Mouse (Mus musculus): ENCODE data around the gene Tcn2. TPM values are rescaled to one million over a fixed set of nuclear protein-coding genes. Genes with fewer than 3 reads are reported as not detected.
A peak's percentile ranks its signal among the peaks of the same experiment; 100 is the strongest.

The Tcn2 gene
- polyA plus RNA-seq (2012; ENCODE audit: insufficient read depth, insufficient read length, missing spikeins) = 107 and 117 TPM in 2 replicates

DNA sequence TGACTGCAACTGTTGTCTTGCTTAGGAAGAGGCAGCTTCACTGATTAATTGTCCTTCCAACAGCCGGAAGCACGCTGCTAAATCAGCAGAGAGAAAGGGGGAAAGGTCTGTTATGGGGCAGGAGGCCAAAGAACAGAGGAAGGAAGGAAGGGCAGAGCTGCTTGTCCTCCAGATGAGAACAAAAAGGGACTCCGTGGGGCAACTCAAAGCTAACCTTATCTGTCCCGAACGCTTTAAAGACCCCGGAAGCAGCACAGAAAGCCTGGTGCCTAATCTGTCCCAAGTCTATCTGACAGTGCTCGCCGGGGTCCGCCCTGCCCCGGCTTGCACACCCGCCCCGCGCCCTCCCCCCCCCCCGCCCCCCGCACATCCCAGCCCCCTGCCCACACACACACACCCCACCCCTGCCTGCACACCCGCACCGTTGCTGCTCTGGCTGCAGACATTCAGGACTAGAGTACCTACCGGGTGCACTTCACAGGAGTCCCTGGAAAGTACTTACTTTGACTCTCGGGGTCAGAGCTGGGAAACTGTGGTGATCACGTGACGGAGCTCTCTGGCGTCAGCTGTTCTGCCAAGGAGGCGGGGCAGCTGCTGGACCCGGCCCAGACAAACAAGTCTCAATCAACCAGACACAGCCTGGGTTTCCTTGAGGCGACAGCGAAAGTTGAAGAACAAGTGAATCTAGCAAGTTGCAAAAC is at the start of gene Tcn2:
TSS of gene Tcn2 (minus strand) at position 649 of the 701 bp plus-strand sequence.
- H3K27ac ChIP-seq (ENCODE audit: insufficient read depth, low read depth, low read length) = peak within 1 kb of the TSS; percentile 33; the same call in 1 of the 2 replicates
- H3K4me1 ChIP-seq (ENCODE audit: control insufficient read depth, insufficient read depth, low read length) = peaks cover 21% of the 10 kb centered on the region
- TF ChIP-seq POLR2A (IDR thresholded peaks at IDR 0.05; ENCODE audit: borderline replicate concordance, low read depth, low read length) (no peak), CTCF (IDR thresholded peaks at IDR 0.05; ENCODE audit: low read depth, low read length) (no peak)
- peak within 1 kb of the TSS; percentile 63 for H3K4me3 ChIP-seq (ENCODE audit: insufficient read depth, low read length)

DNA sequence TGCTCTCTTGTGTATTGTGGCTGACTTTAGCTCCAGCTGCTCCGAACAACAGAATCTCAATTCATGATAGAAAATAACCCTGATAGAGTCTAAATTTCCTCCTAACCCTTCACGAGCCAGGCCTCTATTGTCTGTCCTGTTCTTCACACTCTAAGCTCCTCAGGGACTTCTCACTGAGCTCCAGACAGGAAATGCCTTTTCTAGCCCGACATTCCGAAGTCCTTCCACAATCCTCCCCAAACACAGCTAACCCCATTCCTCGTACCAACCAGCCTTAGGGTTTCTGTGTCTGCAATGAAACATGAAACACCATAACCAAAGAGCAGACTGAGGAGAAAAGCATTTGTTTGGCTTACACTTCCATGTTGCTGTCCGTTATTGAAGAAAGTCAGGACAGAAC is 49.6 kb upstream of the Tcn2 start:
- Histone ChIP-seq H3K4me3 (ENCODE audit: insufficient read depth, low read length) (no peak overlapping the region), H3K4me1 (ENCODE audit: control insufficient read depth, insufficient read depth, low read length) (peaks cover 2% of the 10 kb centered on the region; the same call in 1 of the 2 replicates), H3K27ac (ENCODE audit: insufficient read depth, low read depth, low read length) (no peak overlapping the region)
- TF ChIP-seq POLR2A (IDR thresholded peaks at IDR 0.05; ENCODE audit: borderline replicate concordance, low read depth, low read length) (no peak), CTCF (IDR thresholded peaks at IDR 0.05; ENCODE audit: low read depth, low read length) (no peak)

DNA sequence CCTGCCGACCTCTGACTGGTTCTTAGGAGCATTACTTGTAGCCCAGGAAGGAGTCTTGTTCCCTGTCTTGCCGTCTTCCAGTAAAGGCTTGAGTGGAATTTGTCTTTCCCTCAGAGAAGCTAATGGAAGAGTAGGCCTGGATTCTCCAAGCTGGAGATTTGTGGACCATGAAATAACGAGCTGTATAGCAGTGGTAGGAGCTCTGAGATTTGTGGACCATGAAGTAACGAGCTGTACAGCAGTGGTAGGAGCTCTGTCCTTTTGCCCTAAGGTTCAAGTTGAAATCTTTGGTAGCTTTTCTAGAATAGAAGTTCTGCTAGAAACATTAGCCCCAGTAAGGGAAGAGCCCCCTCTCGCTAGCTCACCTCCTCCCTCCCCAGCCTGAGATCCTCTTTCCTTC is 46.5 kb upstream of the Tcn2 start:
- H3K4me3 ChIP-seq (ENCODE audit: insufficient read depth, low read length) = no peak overlapping the region
- TF ChIP-seq CTCF (IDR thresholded peaks at IDR 0.05; ENCODE audit: low read depth, low read length) = no peak
- TF ChIP-seq POLR2A (IDR thresholded peaks at IDR 0.05; ENCODE audit: borderline replicate concordance, low read depth, low read length) = no peak
- no peak overlapping the region for H3K27ac ChIP-seq (ENCODE audit: insufficient read depth, low read depth, low read length)
- H3K4me1 ChIP-seq (ENCODE audit: control insufficient read depth, insufficient read depth, low read length) = peaks cover 2% of the 10 kb centered on the region; the same call in 1 of the 2 replicates

DNA sequence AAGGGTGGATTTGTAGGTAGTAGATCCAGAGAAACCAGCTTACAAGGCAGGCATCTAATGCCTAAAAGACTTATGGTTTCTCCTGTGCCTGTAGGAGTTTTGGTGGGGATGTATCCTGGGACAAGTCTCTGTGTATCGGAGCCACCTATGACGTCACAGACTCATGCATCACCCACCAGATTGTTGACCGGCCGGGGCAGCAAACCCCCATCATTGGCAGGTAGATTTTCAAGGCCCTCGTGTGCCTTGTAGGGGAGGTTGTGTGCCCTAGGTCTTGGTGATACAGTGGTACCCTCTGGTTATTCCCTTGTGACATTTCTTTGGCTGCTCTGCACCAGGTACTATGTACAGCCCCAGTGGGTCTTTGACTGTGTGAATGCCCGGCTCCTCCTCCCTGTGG is 44.7 kb upstream of the Tcn2 start, which contains the start of gene 4930556J24Rik:
TSS of gene 4930556J24Rik (minus strand) at position 101 of the 400 bp plus-strand sequence.
- Histone ChIP-seq H3K4me1 (ENCODE audit: control insufficient read depth, insufficient read depth, low read length) (peaks cover 2% of the 10 kb centered on the region; the same call in 1 of the 2 replicates), H3K4me3 (ENCODE audit: insufficient read depth, low read length) (no peak within 1 kb of the TSS), H3K27ac (ENCODE audit: insufficient read depth, low read depth, low read length) (no peak within 1 kb of the TSS)
- no peak for TF ChIP-seq POLR2A (IDR thresholded peaks at IDR 0.05; ENCODE audit: borderline replicate concordance, low read depth, low read length)
- no peak for TF ChIP-seq CTCF (IDR thresholded peaks at IDR 0.05; ENCODE audit: low read depth, low read length)

DNA sequence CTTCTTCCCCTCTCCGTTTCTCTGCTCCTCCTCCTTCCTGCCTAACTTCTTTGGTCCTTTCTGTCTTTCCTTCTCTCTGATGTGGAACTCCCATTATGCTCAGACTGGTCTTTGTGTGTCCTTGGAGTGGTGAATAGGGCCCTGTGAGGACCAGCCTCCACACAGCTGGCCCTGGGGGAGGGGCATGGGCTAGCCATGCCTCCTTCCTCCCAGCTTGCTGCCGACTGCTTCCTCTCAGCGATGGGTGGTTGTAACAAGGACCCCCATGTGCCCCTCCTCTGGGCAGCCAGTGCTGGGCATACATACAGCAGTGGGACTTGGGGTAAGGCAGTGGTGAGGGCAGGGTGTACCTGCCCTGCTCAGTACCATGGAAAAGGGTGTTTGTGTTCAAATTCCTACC is 42.4 kb upstream of the Tcn2 start:
- TF ChIP-seq CTCF (IDR thresholded peaks at IDR 0.05; ENCODE audit: low read depth, low read length) (no peak), POLR2A (IDR thresholded peaks at IDR 0.05; ENCODE audit: borderline replicate concordance, low read depth, low read length) (no peak)
- Histone ChIP-seq H3K27ac (ENCODE audit: insufficient read depth, low read depth, low read length) (no peak overlapping the region), H3K4me3 (ENCODE audit: insufficient read depth, low read length) (no peak overlapping the region), H3K4me1 (ENCODE audit: control insufficient read depth, insufficient read depth, low read length) (no peaks in the 10 kb centered on the region)

DNA sequence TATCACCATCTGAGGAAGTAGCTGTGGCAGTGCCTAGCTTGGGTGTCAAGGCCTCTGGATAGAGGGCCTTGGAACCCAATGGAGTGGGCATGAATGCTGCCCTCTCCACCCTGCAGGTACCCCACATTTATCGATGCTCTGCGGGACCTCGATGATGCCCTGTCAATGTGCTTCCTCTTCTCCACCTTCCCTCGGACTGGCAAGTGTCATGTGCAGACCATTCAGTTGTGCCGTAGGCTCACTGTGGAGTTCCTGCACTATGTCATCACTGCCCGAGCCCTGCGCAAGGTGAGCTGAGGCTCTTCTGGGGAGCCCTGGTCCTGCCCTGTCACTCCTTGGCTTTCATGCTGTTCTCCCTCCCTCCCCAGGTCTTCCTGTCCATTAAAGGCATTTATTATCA is 41.1 kb upstream of the Tcn2 start:
- H3K27ac ChIP-seq (ENCODE audit: insufficient read depth, low read depth, low read length) = no peak overlapping the region
- TF ChIP-seq POLR2A (IDR thresholded peaks at IDR 0.05; ENCODE audit: borderline replicate concordance, low read depth, low read length) (no peak), CTCF (IDR thresholded peaks at IDR 0.05; ENCODE audit: low read depth, low read length) (no peak)
- no peak overlapping the region for H3K4me3 ChIP-seq (ENCODE audit: insufficient read depth, low read length)
- H3K4me1 ChIP-seq (ENCODE audit: control insufficient read depth, insufficient read depth, low read length) = no peaks in the 10 kb centered on the region

DNA sequence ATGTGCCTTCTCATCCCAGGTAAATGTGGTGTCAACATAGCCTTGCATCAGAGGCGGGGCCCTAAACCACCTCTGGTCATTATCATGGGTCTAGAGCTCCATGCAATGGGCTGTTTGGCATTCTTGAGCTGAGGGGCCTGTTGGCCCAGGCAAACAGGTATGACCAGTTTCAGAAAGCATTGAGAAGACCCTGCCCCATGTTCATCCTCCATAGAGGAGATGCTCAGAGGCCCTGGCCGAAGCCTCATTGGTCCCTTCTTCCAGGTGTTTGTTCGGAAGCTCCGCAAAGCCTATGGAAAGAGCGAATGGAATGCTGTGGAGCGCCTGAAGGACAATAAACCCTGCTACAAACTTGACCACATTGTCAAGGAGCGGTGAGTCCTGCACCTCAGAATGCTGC is 38.4 kb upstream of the Tcn2 start:
- Histone ChIP-seq H3K4me3 (ENCODE audit: insufficient read depth, low read length) (no peak overlapping the region), H3K4me1 (ENCODE audit: control insufficient read depth, insufficient read depth, low read length) (peaks cover 9% of the 10 kb centered on the region), H3K27ac (ENCODE audit: insufficient read depth, low read depth, low read length) (no peak overlapping the region)
- TF ChIP-seq POLR2A (IDR thresholded peaks at IDR 0.05; ENCODE audit: borderline replicate concordance, low read depth, low read length) (no peak), CTCF (IDR thresholded peaks at IDR 0.05; ENCODE audit: low read depth, low read length) (no peak)

DNA sequence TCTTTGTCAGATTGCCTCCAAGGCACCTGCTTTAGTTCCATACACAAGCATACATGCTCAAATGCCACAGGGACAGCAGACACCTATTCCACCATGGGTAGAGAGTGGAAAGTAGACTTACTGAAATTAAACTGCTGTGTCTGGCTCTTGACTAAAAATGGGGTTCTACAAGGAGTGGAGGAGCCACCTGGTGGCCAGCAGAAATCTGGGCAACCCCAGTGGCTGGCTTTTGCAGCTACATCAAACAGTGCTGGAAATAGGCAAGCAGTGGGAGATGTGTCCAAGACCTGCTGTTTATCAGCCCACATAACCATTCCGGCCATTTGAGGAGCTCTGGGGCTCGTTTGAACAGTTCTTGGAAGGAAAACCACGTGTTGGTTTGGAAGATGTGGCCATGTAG is 37.9 kb upstream of the Tcn2 start:
- Histone ChIP-seq H3K4me1 (ENCODE audit: control insufficient read depth, insufficient read depth, low read length) (peaks cover 9% of the 10 kb centered on the region), H3K4me3 (ENCODE audit: insufficient read depth, low read length) (no peak overlapping the region), H3K27ac (ENCODE audit: insufficient read depth, low read depth, low read length) (no peak overlapping the region)
- TF ChIP-seq POLR2A (IDR thresholded peaks at IDR 0.05; ENCODE audit: borderline replicate concordance, low read depth, low read length) = no peak
- 0 out of 2 replicates have a peak, but pooled peaks have one; percentile 10 for TF ChIP-seq CTCF (IDR thresholded peaks at IDR 0.05; ENCODE audit: low read depth, low read length)

DNA sequence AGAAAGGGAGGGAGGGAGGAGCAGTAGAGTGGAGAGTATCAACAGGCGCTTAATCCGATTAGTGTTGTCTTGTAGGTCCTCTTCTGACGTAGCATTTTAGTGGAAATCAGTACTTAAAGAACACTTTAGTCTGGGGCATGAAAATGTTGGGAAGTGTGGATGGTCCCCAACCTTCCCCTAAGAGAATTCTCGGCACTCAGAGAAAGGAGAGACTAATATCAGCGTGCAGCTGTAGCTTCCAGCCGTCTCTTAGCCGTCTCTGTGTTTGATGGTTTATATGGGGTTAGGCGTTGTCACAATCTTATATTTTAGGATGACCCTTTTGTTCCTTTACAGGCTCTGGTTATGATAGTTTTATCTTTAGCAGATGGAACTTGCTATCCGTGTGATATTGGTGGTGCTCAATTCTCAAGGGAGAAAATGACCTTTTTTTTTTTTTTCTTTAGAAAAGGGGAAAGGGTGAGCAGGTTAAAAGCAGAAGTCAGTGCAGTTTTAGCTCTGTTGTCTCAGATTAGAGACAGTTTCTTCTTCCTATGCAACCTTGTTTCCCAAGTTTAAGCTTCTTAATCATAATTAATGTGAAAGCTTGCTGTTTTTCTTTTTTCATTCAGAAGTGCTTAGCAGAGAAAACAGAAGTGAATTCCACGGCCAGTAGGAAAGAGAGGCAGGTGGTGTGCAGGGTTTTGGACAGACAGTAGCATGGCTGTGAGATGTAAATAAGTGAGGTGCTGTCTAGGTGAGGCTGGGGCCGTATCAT is 32.6 kb upstream of the Tcn2 start:
- TF ChIP-seq CTCF (IDR thresholded peaks at IDR 0.05; ENCODE audit: low read depth, low read length) (no peak), POLR2A (IDR thresholded peaks at IDR 0.05; ENCODE audit: borderline replicate concordance, low read depth, low read length) (no peak)
- peak overlapping the region; percentile 81 for H3K27ac ChIP-seq (ENCODE audit: insufficient read depth, low read depth, low read length)
- H3K4me1 ChIP-seq (ENCODE audit: control insufficient read depth, insufficient read depth, low read length) = peaks cover 14% of the 10 kb centered on the region

More for the DNA sequence above, 32.6 kb upstream of the Tcn2 start:
- H3K4me3 ChIP-seq (ENCODE audit: insufficient read depth, low read length) = peak overlapping the region; percentile 89

Data from bone marrow macrophage, adult 2 months (primary cell).